22 mouse cellular contexts compared by ENCODE assay signal in the genomic region with DNA sequence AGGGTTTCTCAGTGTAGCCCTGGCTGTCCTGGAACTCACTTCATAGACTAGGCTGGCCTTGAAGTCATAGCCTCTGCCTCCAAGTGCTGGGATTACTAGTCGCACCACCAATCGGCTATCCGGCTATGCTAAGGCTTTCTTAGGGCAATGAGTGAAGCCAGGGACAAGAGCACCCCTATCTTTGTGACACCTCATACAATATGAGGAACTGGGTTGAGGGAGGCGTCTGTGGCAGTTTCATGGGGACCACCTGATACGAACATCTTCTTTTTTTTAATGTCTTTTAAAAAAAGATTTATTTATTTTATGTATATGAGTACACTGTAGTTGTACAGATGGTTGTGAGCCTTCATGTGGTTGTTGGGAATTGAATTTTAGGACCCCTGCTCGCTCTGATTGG. TPM values are rescaled to one million over a fixed set of nuclear protein-coding genes. Genes with fewer than 3 reads are reported as not detected.
"Had no signal": no experiment of that assay in that cellular context is flagged by ENCODE, and none has a peak within 500 bp of the region (broad histone marks: within the 10 kb centered on the region; RNA-seq: fewer than 3 reads in every experiment).

No protein-coding gene starts in this region.

- H3K27me3 ChIP-seq: lung, embryonic 15.5 days; midbrain, embryonic 13.5 days; midbrain, embryonic 15.5 days; neural tube, embryonic 13.5 days; neural tube, embryonic 15.5 days; stomach, embryonic 15.5 days had no signal

- H3K4me3 ChIP-seq: liver, embryonic 15.5 days; lung, embryonic 15.5 days; megakaryocyte, embryonic 14.5 days; midbrain, embryonic 13.5 days; midbrain, embryonic 15.5 days; neural tube, embryonic 13.5 days; neural tube, embryonic 15.5 days; stomach, embryonic 15.5 days had no signal

- H3K36me3 ChIP-seq: liver, embryonic 15.5 days; lung, embryonic 15.5 days; midbrain, embryonic 13.5 days; midbrain, embryonic 15.5 days; neural tube, embryonic 13.5 days; neural tube, embryonic 15.5 days; stomach, embryonic 15.5 days had no signal

- DNase-seq: liver, postnatal 0 days; lung, adult 2 months; lung, postnatal 14 days; retina, postnatal 1 day; right cerebral cortex, adult 18-20 months; right cerebral cortex, postnatal 25 days; right cerebral cortex, postnatal 4 days; thymus, adult 2 months had no signal

- H3K27ac ChIP-seq: liver, embryonic 15.5 days; lung, embryonic 15.5 days; midbrain, embryonic 13.5 days; midbrain, embryonic 15.5 days; neural tube, embryonic 13.5 days; neural tube, embryonic 15.5 days; stomach, embryonic 15.5 days; stomach, postnatal 0 days had no signal

- H3K4me1 ChIP-seq: liver, embryonic 15.5 days; lung, embryonic 15.5 days; midbrain, embryonic 13.5 days; midbrain, embryonic 15.5 days; neural tube, embryonic 13.5 days; neural tube, embryonic 15.5 days had no signal

RNA-seq across cellular contexts. Expression of a gene that starts 42.3 kb away (rescaled TPM):
- polyA plus RNA-seq: liver, embryonic 15.5 days; liver, postnatal 0 days; lung, postnatal 0 days; macrophage; midbrain, embryonic 11.5 days; neural tube, embryonic 11.5 days had no signal

RNA-seq across cellular contexts. Expression of a gene that starts 44.0 kb away (rescaled TPM):
- polyA plus RNA-seq: liver, embryonic 15.5 days; liver, postnatal 0 days; midbrain, embryonic 11.5 days; midbrain, embryonic 13.5 days; midbrain, embryonic 15.5 days; midbrain, postnatal 0 days; neural tube, embryonic 11.5 days; neural tube, embryonic 13.5 days; neural tube, embryonic 15.5 days had no signal
